Mouse (Mus musculus) limb, embryonic 13.5 days (tissue): ENCODE results near the gene Olfr13. TPM values are rescaled to one million over a fixed set of nuclear protein-coding genes. Genes with fewer than 3 reads are reported as not detected.
"Not testable (repeated sequence)": the region's sequence is repeated elsewhere in the genome, so short reads cannot be mapped to it uniquely, and the experiment has no call there.

Source experiments
- ATAC-seq: fragments of 200-750 bp; cut with Nextera tagmentation; 2 replicates; pipeline ENCODE4 v1.8.0; 2017; ENCODE audit warnings: low read depth, moderate number of reproducible peaks, moderate TSS enrichment; ENCODE audit not compliant: low FRiP score
- H3K27ac ChIP-seq: fragments of 300-500 bp; sonication (generic); 2 replicates; pipeline ENCODE4 v1.5.1; 2015; ENCODE audit warnings: inconsistent platforms, mild to moderate bottlenecking, moderate library complexity
- H3K27me3 ChIP-seq: fragments of 300-500 bp; sonication (generic); 2 replicates; pipeline ENCODE4 v1.6.1; 2015; ENCODE audit warnings: mild to moderate bottlenecking, inconsistent platforms
- H3K36me3 ChIP-seq: fragments of 300-500 bp; sonication (generic); 2 replicates; pipeline ENCODE4 v1.6.1; 2015; ENCODE audit warnings: inconsistent platforms, mild to moderate bottlenecking, moderate library complexity
- H3K4me1 ChIP-seq: fragments of 300-500 bp; sonication (generic); 2 replicates; pipeline ENCODE4 v1.6.1; 2015; ENCODE audit warnings: inconsistent platforms
- H3K4me2 ChIP-seq: fragments of 300-500 bp; sonication (generic); replicated peaks from 2 replicates; pipeline ENCODE4 v1.6.1; 2015; ENCODE audit warnings: inconsistent platforms, mild to moderate bottlenecking, moderate library complexity
- H3K4me3 ChIP-seq: fragments of 300-500 bp; sonication (generic); 2 replicates; pipeline ENCODE4 v1.5.1; 2015; ENCODE audit warnings: moderate library complexity, mild to moderate bottlenecking, inconsistent platforms
- H3K9ac ChIP-seq: fragments of 300-500 bp; sonication (generic); 2 replicates; pipeline ENCODE4 v1.6.1; 2015; ENCODE audit warnings: mild to moderate bottlenecking, inconsistent platforms
- H3K9me3 ChIP-seq: fragments of 300-500 bp; sonication (generic); 2 replicates; pipeline ENCODE4 v1.6.1; 2016; ENCODE audit warnings: inconsistent platforms
- polyA plus RNA-seq: library from polyadenylated mRNA; unstranded; fragments of >200 nt; fragmentation: Nextera tagmentation; extraction: Ambion mirVana; gene quantifications from 2 replicates; pipeline ENCODE4 v1.2.1, GENCODE M21; 2015

The Olfr13 gene
- polyA plus RNA-seq, 1 experiment from 2014 or later = not detected

GRCm38 (mm10) chr6:43212873-43213272, 40.9 kb downstream of the Olfr13 start, which contains the start of gene Olfr434:
Gene Olfr434, plus strand, starts transcription at chr6:43213021.
- H3K36me3 ChIP-seq, H3K4me3 ChIP-seq, H3K9ac ChIP-seq, H3K4me1 ChIP-seq, H3K27ac ChIP-seq, H3K9me3 ChIP-seq, H3K27me3 ChIP-seq, ATAC-seq, H3K4me2 ChIP-seq: not testable (repeated sequence)

Other genes with a start within 250 kb of the Olfr13 start
- gene Olfr444, start 223.1 kb upstream of the Olfr13 start, polyA plus RNA-seq = not detected in 2 replicates
- gene Olfr441, start 65.8 kb upstream of the Olfr13 start, polyA plus RNA-seq = not detected in 2 replicates
- gene Olfr237-ps1, start 25.6 kb upstream of the Olfr13 start, polyA plus RNA-seq = not detected in 2 replicates
- not detected in 2 replicates for gene Olfr437, start 8.9 kb upstream of the Olfr13 start, polyA plus RNA-seq
- gene Olfr435, start 25.0 kb downstream of the Olfr13 start, polyA plus RNA-seq = not detected in 2 replicates
- gene Olfr434, start 40.9 kb downstream of the Olfr13 start, polyA plus RNA-seq = not detected in 2 replicates
- not detected in 2 replicates for gene Olfr47, start 59.4 kb downstream of the Olfr13 start, polyA plus RNA-seq
- gene Arhgef5, start 93.4 kb downstream of the Olfr13 start, polyA plus RNA-seq = 8.5 and 11.3 TPM in 2 replicates
- gene Nobox, start 137.4 kb downstream of the Olfr13 start, polyA plus RNA-seq = not detected in 2 replicates